Mouse (Mus musculus) kidney, postnatal 4 days (tissue): ENCODE measurements around the gene Olfr1331.
"Not testable (repeated sequence)": the region's sequence is repeated elsewhere in the genome, so short reads cannot be mapped to it uniquely, and the experiment has no call there.

Experiments
- DNase-seq, 2 experiments: peaks; one replicate each; pipeline ENCODE4 v3.0.0; 2021; ENCODE audit warnings: mixed read lengths in 2 of 2

The Olfr1331 gene

GRCm38 (mm10) chr4:118864349-118864748, at the start of gene Olfr1331:
Olfr1331 (plus strand) TSS chr4:118864649.
- no peak for DNase-seq

- no peak for DNase-seq
Measured at GRCm38 (mm10) chr4:118818921-118819320, 45.5 kb upstream of the Olfr1331 start.

- no peak for DNase-seq
Measured at GRCm38 (mm10) chr4:118836179-118836578, 28.3 kb upstream of the Olfr1331 start, which contains the start of gene Olfr1333. Olfr1333 (minus strand) TSS chr4:118836279.

- no peak for DNase-seq
Measured at GRCm38 (mm10) chr4:118861791-118862190, 2.7 kb upstream of the Olfr1331 start.

GRCm38 (mm10) chr4:118862704-118863103, 1.7 kb upstream of the Olfr1331 start:
- DNase-seq = no peak

- DNase-seq = peak in 1 of 2 experiments; percentile 1
Measured at GRCm38 (mm10) chr4:118867566-118867965, 3.1 kb downstream of the Olfr1331 start.

GRCm38 (mm10) chr4:118888297-118888696, 23.8 kb downstream of the Olfr1331 start, which contains the start of gene Olfr1330:
Olfr1330 (plus strand) TSS chr4:118888597.
- DNase-seq = no peak

- DNase-seq = no peak
Measured at GRCm38 (mm10) chr4:118901981-118902380, 37.5 kb downstream of the Olfr1331 start.

- DNase-seq = not testable (repeated sequence)
Measured at GRCm38 (mm10) chr4:118917365-118917764, 52.9 kb downstream of the Olfr1331 start, which contains the start of gene Olfr1329. Olfr1329 (minus strand) TSS chr4:118917465.
